Mouse (Mus musculus): ENCODE results near the gene Serpinb9b.
A peak's percentile ranks its signal among the peaks of the same experiment; 100 is the strongest.

DNA sequence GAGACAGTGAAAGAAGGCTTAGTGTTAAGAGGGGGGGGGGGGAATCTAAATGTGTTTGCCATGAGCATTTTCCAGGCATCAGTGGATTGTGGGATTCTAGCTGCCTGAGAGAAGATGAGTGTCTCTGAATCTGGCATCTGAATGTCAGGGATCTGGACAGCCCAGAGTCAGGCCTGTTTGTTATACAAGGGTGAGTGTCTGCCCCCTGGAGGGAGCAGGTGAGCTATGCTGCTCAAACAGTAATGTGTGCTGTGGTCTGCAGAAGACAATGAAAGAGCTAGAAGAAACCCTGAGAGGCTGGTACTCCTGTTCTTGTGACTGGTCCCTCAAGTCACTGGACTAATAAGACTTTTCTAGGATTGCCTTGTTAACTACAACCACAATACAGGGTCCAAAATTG lies 46.8 kb downstream of the Serpinb9b start:
- peak; percentile 74 for TF ChIP-seq CTCF (IDR thresholded peaks at IDR 0.05; ENCODE audit: low read depth)
- no peak for TF ChIP-seq EP300 (IDR thresholded peaks at IDR 0.05; ENCODE audit: low read depth)
